Mouse (Mus musculus): ENCODE data around the gene Plek. TPM values are rescaled to one million over a fixed set of nuclear protein-coding genes. Genes with fewer than 3 reads are reported as not detected.
A peak's percentile ranks its signal among the peaks of the same experiment; 100 is the strongest.

The Plek gene
- polyA plus RNA-seq, 1 experiment from 2014 or later: 2.2 TPM

GRCm38 (mm10) chr11:16958520-16958919, 93.7 kb downstream of the Plek start:
- Histone ChIP-seq H3K27me3 (replicated peaks) (no peaks in the 10 kb centered on the region), H3K27ac (no peak overlapping the region), H3K9me3 (no peaks in the 10 kb centered on the region), H3K4me2 (replicated peaks) (no peak overlapping the region), H3K9ac (no peak overlapping the region), H3K36me3 (no peaks in the 10 kb centered on the region), H3K4me3 (replicated peaks) (no peak overlapping the region), H3K4me1 (replicated peaks) (no peaks in the 10 kb centered on the region)
- ATAC-seq: no peak
- WGBS: 78% methylated on average over 1 of the region's 1 CpGs

- no peaks in the 10 kb centered on the region for H3K27me3 ChIP-seq (replicated peaks)
- no peaks in the 10 kb centered on the region for H3K9me3 ChIP-seq
- no peak overlapping the region for H3K4me2 ChIP-seq (replicated peaks)
- 89% methylated on average over 6 of the region's 6 CpGs for whole genome bisulfite sequencing
- no peak overlapping the region for H3K4me3 ChIP-seq (replicated peaks)
- H3K36me3 ChIP-seq: no peaks in the 10 kb centered on the region
- no peak for ATAC-seq
- no peak overlapping the region for H3K27ac ChIP-seq
- H3K4me1 ChIP-seq (replicated peaks): no peaks in the 10 kb centered on the region
- no peak overlapping the region for H3K9ac ChIP-seq
These were observed 95.2 kb downstream of the Plek start for GRCm38 (mm10) chr11:16957030-16957429.

- Histone ChIP-seq H3K4me1 (replicated peaks) (no peaks in the 10 kb centered on the region), H3K9ac (no peak overlapping the region), H3K4me2 (replicated peaks) (no peak overlapping the region), H3K9me3 (no peaks in the 10 kb centered on the region), H3K27me3 (replicated peaks) (no peaks in the 10 kb centered on the region), H3K36me3 (no peaks in the 10 kb centered on the region), H3K4me3 (replicated peaks) (no peak overlapping the region), H3K27ac (no peak overlapping the region)
- 91% methylated on average over 6 of the region's 6 CpGs for WGBS
- ATAC-seq: no peak
These were observed 95.9 kb downstream of the Plek start for GRCm38 (mm10) chr11:16956115-16956862.

- Histone ChIP-seq H3K4me2 (replicated peaks) (peak overlapping the region; percentile 88), H3K36me3 (no peaks in the 10 kb centered on the region), H3K27me3 (replicated peaks) (no peaks in the 10 kb centered on the region), H3K27ac (peak overlapping the region; percentile 57), H3K9ac (peak overlapping the region; percentile 63), H3K4me3 (replicated peaks) (peak overlapping the region; percentile 58), H3K4me1 (replicated peaks) (0 out of 2 replicates have a peak, but pooled peaks cover 2% of the 10 kb centered on the region), H3K9me3 (no peaks in the 10 kb centered on the region)
- 1% methylated on average over 9 of the region's 9 CpGs for WGBS
- ATAC-seq: no peak
These were observed 100.5 kb downstream of the Plek start for GRCm38 (mm10) chr11:16951761-16952010.

- WGBS: under 1% methylated on average over 38 of the region's 38 CpGs
- 0 out of 2 replicates have a peak, but pooled peaks cover 2% of the 10 kb centered on the region for H3K4me1 ChIP-seq (replicated peaks)
- H3K9me3 ChIP-seq: no peaks in the 10 kb centered on the region
- H3K4me3 ChIP-seq (replicated peaks): peak within 1 kb of the TSS; percentile 58
- peak; percentile 99 for ATAC-seq
- H3K36me3 ChIP-seq: no peaks in the 10 kb centered on the region
- no peaks in the 10 kb centered on the region for H3K27me3 ChIP-seq (replicated peaks)
- peak within 1 kb of the TSS; percentile 63 for H3K9ac ChIP-seq
- peak within 1 kb of the TSS; percentile 57 for H3K27ac ChIP-seq
- H3K4me2 ChIP-seq (replicated peaks): peak within 1 kb of the TSS; percentile 88
These were observed 101.0 kb downstream of the Plek start, which contains the start of gene Fbxo48 for GRCm38 (mm10) chr11:16950976-16951760. Gene Fbxo48, plus strand, starts transcription at chr11:16951375.

GRCm38 (mm10) chr11:16950226-16950975, 101.8 kb downstream of the Plek start:
- no peak for ATAC-seq
- Histone ChIP-seq H3K27ac (no peak overlapping the region), H3K36me3 (no peaks in the 10 kb centered on the region), H3K9me3 (no peaks in the 10 kb centered on the region), H3K27me3 (replicated peaks) (no peaks in the 10 kb centered on the region), H3K4me1 (replicated peaks) (0 out of 2 replicates have a peak, but pooled peaks cover 2% of the 10 kb centered on the region), H3K4me3 (replicated peaks) (peak overlapping the region; percentile 58), H3K9ac (peak overlapping the region; percentile 43; the same call in 1 of the 2 replicates), H3K4me2 (replicated peaks) (peak overlapping the region; percentile 88)
- 28% methylated on average over 13 of the region's 13 CpGs for WGBS

- ATAC-seq: no peak
- Histone ChIP-seq H3K27me3 (replicated peaks) (no peaks in the 10 kb centered on the region), H3K4me2 (replicated peaks) (no peak overlapping the region), H3K9ac (no peak overlapping the region), H3K27ac (no peak overlapping the region), H3K4me3 (replicated peaks) (no peak overlapping the region), H3K36me3 (no peaks in the 10 kb centered on the region), H3K4me1 (replicated peaks) (0 out of 2 replicates have a peak, but pooled peaks cover 2% of the 10 kb centered on the region), H3K9me3 (no peaks in the 10 kb centered on the region)
- whole genome bisulfite sequencing: 30% methylated on average over 1 of the region's 1 CpGs
These were observed 103.4 kb downstream of the Plek start for GRCm38 (mm10) chr11:16948756-16949155.

- Histone ChIP-seq H3K27ac (no peak overlapping the region), H3K9ac (no peak overlapping the region), H3K4me3 (replicated peaks) (no peak overlapping the region), H3K9me3 (no peaks in the 10 kb centered on the region), H3K27me3 (replicated peaks) (no peaks in the 10 kb centered on the region), H3K36me3 (no peaks in the 10 kb centered on the region), H3K4me1 (replicated peaks) (no peaks in the 10 kb centered on the region), H3K4me2 (replicated peaks) (no peak overlapping the region)
- no peak for ATAC-seq
- 87% methylated on average over 4 of the region's 4 CpGs for WGBS
These were observed 109.2 kb downstream of the Plek start for GRCm38 (mm10) chr11:16943016-16943415.

GRCm38 (mm10) chr11:16941973-16942452, 110.2 kb downstream of the Plek start:
- H3K4me3 ChIP-seq (replicated peaks): no peak overlapping the region
- WGBS: 59% methylated on average over 4 of the region's 4 CpGs
- no peak overlapping the region for H3K9ac ChIP-seq
- H3K36me3 ChIP-seq: no peaks in the 10 kb centered on the region
- no peaks in the 10 kb centered on the region for H3K27me3 ChIP-seq (replicated peaks)
- no peak overlapping the region for H3K27ac ChIP-seq
- no peaks in the 10 kb centered on the region for H3K9me3 ChIP-seq
- H3K4me2 ChIP-seq (replicated peaks): no peak overlapping the region
- ATAC-seq: no peak
- no peaks in the 10 kb centered on the region for H3K4me1 ChIP-seq (replicated peaks)

- no peaks in the 10 kb centered on the region for H3K27me3 ChIP-seq (replicated peaks)
- peak; percentile 34; the same call in 1 of the 2 replicates for ATAC-seq
- H3K4me1 ChIP-seq (replicated peaks): no peaks in the 10 kb centered on the region
- no peak overlapping the region for H3K27ac ChIP-seq
- no peak overlapping the region for H3K4me2 ChIP-seq (replicated peaks)
- no peak overlapping the region for H3K4me3 ChIP-seq (replicated peaks)
- H3K36me3 ChIP-seq: no peaks in the 10 kb centered on the region
- H3K9me3 ChIP-seq: no peaks in the 10 kb centered on the region
- no peak overlapping the region for H3K9ac ChIP-seq
- WGBS: 63% methylated on average over 4 of the region's 4 CpGs
These were observed 110.9 kb downstream of the Plek start for GRCm38 (mm10) chr11:16941103-16941793.

GRCm38 (mm10) chr11:16935577-16936236, 116.5 kb downstream of the Plek start:
- H3K27ac ChIP-seq: no peak overlapping the region
- H3K36me3 ChIP-seq: no peaks in the 10 kb centered on the region
- no peak overlapping the region for H3K4me3 ChIP-seq (replicated peaks)
- no peak overlapping the region for H3K9ac ChIP-seq
- H3K4me1 ChIP-seq (replicated peaks): no peaks in the 10 kb centered on the region
- no peaks in the 10 kb centered on the region for H3K9me3 ChIP-seq
- H3K27me3 ChIP-seq (replicated peaks): no peaks in the 10 kb centered on the region
- no peak for ATAC-seq
- H3K4me2 ChIP-seq (replicated peaks): no peak overlapping the region
- 77% methylated on average over 6 of the region's 6 CpGs for WGBS
